Comparison of ENCODE assay signal across 16 mouse cellular contexts in genomic region chr6:145522617-145523016, GRCm38 (mm10).
"Had no signal": no experiment of that assay in that cellular context is flagged by ENCODE, and none has a peak within 500 bp of the region (broad histone marks: within the 10 kb centered on the region; RNA-seq: fewer than 3 reads in every experiment).

No protein-coding gene starts in this region.

- H3K4me1 ChIP-seq: limb, embryonic 12.5 days; liver, embryonic 13.5 days had no signal

- H3K4me2 ChIP-seq: limb, embryonic 12.5 days; liver, embryonic 13.5 days; lung, embryonic 14.5 days; midbrain, embryonic 11.5 days; neural tube, embryonic 13.5 days had no signal

- H3K27me3 ChIP-seq: limb, embryonic 12.5 days; liver, embryonic 13.5 days; neural tube, embryonic 13.5 days had no signal

- H3K4me3 ChIP-seq: limb, embryonic 12.5 days; liver, embryonic 13.5 days; neural tube, embryonic 13.5 days had no signal

- H3K27ac ChIP-seq: limb, embryonic 12.5 days; liver, embryonic 13.5 days; neural tube, embryonic 13.5 days had no signal

- ATAC-seq: intestine, embryonic 16.5 days; midbrain, embryonic 16.5 days had no signal

- H3K36me3 ChIP-seq: limb, embryonic 12.5 days; liver, embryonic 13.5 days; neural tube, embryonic 13.5 days had no signal

- H3K9ac ChIP-seq: limb, embryonic 12.5 days; liver, embryonic 13.5 days; lung, embryonic 14.5 days; neural tube, embryonic 13.5 days had no signal

- DNase-seq: kidney, adult 8-10 months; kidney, postnatal 25 days; layer of hippocampus, adult 9-11 months; layer of hippocampus, postnatal 36 days; liver, embryonic 13.5 days; lung, embryonic 14.5 days; lung, postnatal 10 days; lung, postnatal 4 days; retina, postnatal 1 day; right cerebral cortex, postnatal 4 days; thymus, postnatal 36 days had no signal
